Mouse (Mus musculus) layer of hippocampus, adult 9-10 months (tissue): ENCODE data around the gene Atp11b.
A peak's percentile ranks its signal among the peaks of the same experiment; 100 is the strongest.

Experiments used
- DNase-seq: peaks from one replicate; pipeline ENCODE4 v3.0.0; 2022; ENCODE audit warnings: low spot score

Gene Atp11b

GRCm38 (mm10) chr3:35753825-35754767 is at the start of gene Atp11b:
Gene Atp11b (plus strand): TSS chr3:35754106.
- no peak for DNase-seq

- no peak for DNase-seq
Observed at GRCm38 (mm10) chr3:35704328-35704613, 49.6 kb upstream of the Atp11b start.

- no peak for DNase-seq
Observed at GRCm38 (mm10) chr3:35719531-35720205, 34.2 kb upstream of the Atp11b start.

DNA sequence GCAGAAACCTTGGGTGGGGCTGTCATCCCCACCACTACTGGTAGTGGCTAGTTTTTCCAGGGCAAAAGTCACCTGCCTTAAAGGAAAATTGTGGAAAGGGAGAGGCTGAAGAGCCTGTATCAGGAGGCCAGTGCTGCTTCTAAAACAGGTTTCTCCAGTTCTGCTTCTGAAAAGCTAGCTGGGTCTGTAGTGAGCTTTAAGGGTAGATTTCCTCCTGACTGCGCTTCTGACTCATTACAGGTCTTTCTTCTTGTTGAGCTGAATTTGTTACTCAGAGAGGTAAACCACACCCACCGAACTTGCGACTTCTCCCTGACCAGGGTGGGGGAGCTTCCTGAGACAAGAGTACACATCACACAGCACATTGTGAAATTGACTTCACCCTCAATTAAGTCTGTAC is 33.1 kb upstream of the Atp11b start:
- DNase-seq = no peak

DNA sequence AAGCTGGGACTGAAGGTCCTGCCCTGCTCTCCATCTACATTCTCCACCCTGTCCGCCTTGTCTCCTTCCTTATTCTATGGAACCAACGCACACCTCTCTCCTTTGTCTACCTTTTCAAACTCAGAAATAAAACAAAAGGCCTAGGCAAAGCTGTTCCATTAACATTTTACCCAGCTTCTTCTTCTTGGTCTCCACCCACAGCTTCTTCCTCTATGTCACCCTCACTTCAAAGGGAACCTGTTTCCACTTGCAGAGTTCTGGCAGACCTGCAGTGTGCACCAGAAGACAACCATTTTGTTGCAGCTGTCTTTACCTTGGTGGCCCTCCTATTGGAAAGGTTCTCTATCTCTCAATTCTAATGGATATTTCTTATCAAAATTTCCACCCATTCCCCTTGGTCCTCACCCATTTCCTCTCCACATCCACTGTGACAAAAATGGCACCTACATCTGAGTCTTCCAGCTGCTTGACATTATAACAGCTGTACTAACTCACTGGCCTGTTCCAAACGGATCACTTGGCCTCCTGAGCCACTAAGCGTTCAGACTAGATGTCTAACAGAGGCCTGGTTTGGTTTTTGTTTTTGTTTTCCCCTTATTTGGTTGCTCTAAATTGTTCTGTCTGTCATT is 32.0 kb upstream of the Atp11b start:
- DNase-seq = no peak

GRCm38 (mm10) chr3:35722811-35723210 is 31.1 kb upstream of the Atp11b start:
- DNase-seq = no peak

- DNase-seq = peak; percentile 7
Observed at GRCm38 (mm10) chr3:35723586-35724322, 30.2 kb upstream of the Atp11b start.

- DNase-seq = no peak
Observed at GRCm38 (mm10) chr3:35725096-35725495, 28.8 kb upstream of the Atp11b start.

DNA sequence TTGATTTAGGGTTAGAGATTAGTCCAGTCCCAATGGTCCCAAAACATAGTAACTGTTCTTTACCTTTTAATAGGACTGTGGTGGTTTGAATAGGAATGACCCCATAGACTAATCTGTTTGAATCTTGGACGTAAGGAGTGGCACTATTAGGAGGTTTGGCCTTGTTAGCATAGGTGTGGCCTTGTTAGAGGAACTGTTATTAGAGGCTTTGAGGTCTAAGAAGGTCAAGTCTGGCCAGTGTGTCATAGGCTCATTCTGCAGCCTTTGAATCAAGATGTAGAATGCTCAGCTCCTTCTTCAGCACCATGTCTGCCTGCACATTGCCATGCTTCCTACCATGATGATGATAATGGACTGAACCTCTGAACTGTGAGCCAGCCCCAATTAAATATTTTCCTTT is 27.0 kb upstream of the Atp11b start:
- DNase-seq = no peak

DNA sequence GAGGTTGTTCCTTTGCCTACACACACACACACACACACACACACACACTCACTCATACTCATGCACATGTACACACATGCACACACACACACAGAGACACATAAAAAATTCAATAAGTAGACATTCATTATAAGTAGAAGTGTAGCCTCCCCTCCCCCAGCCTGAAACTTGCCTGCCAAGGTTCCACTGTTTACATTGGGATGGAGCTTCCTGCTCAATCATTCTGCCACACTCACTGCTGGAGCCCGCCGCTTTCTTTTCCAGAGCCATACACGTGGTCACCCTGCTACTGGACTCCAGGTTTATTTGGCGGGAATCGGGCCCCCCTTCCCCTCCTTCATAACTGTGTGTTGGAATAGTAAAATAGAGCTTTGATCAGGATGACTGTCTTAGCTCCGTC is 24.4 kb upstream of the Atp11b start:
- DNase-seq = no peak

GRCm38 (mm10) chr3:35731981-35732777 is 21.7 kb upstream of the Atp11b start:
- no peak for DNase-seq

GRCm38 (mm10) chr3:35732778-35733147 is 21.1 kb upstream of the Atp11b start:
- no peak for DNase-seq

GRCm38 (mm10) chr3:35734509-35734908 is 19.4 kb upstream of the Atp11b start:
- no peak for DNase-seq

GRCm38 (mm10) chr3:35738071-35738470 is 15.8 kb upstream of the Atp11b start:
- DNase-seq = no peak

DNA sequence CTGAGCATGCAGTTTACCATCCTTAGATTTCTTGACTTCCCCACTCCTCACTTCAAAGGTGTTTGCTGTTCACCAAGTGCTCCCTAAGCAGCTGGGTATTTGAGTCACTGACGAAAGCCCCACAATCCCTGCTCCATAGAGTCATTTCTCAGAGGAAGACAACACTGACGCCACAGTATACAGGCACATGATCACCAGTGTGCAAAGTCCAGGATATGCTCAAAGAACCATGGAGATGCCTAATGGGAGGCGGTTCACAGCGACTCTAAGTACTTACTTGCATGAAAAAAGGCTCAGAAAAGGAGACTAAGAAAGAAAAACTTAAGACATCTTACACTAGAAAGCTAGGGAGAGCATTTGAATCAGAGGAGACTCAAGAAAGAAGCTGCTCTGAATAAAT is 8.9 kb upstream of the Atp11b start:
- no peak for DNase-seq

DNA sequence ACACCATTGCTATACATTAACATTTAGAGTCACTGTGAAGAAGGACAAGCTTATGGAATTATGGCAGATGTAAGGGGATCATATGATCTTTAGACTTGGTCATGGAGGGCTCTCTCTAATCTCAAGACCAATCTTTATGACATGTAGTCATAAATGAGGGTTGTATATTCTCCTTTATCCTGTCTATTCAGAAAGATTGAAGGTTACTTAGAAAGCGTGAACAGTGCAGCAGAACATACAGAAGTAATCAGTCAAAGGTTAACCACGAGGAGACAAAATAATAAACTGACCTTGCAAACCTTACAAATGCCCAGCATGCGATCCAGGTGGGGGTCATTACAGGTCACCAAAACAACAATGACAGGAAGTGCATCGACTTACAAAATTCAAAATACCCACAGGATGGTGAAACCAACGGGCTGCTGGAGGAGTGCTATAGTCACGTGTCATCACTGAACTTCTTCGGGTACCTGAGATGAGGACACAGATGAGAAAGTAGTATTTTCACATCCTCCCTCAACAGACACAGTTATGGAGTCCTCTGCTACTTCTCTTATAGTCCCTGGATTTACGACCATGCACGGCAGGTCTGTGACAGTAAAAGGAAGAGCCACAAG is 7.0 kb upstream of the Atp11b start:
- no peak for DNase-seq

DNA sequence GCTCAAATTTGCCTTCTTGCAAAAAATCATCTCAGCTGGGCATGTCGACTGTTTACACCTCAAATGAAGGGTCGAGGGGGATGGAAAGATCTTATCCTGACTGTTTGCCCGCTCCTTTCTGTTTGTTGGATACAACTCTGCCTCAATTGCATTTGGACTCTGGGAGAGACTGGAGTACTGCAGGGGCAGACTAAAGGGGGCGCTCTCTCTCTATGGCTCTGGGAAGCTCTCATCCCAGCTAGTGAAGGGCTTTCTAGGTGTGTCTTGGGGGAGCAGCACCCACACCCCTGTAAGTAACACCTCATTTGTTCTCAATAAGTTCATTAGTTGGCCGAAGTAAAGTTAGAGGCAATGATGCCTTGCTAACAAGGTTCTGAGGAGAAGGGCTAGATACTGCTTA is 3.6 kb upstream of the Atp11b start:
- DNase-seq = no peak

- DNase-seq = no peak
Observed at GRCm38 (mm10) chr3:35751724-35752123, 2.2 kb upstream of the Atp11b start.

GRCm38 (mm10) chr3:35762735-35763134 is 8.8 kb downstream of the Atp11b start:
- DNase-seq = no peak

GRCm38 (mm10) chr3:35764637-35765617 is 11.0 kb downstream of the Atp11b start:
- no peak for DNase-seq
